Mouse (Mus musculus): ENCODE data around the gene Afmid.

Afmid gene

GRCm38 (mm10) chr11:117854241-117854640 is 28.5 kb downstream of the Afmid start:
- no peak for DNase-seq

DNA sequence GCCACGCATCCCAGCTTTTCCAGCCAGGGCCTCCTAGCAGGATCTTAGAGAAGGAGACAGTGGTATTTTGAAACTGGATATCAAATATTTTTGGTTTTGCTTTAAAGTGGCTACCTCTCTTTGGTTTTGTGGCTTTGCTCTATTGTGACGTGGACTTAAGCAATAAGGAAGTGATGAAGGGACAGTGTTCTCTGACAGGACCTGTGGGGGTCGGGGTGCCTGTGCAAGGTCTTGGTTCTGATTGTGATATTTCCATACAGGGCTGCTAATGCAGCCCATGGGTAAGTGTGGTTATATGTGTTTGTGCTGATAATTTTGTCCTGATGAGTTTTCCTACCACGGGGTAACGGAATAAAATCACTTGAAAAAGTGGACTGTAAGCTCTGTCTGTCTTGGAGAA is 29.6 kb downstream of the Afmid start:
- DNase-seq: no peak

- DNase-seq: no peak
These were observed 30.3 kb downstream of the Afmid start for GRCm38 (mm10) chr11:117855975-117856374.

DNA sequence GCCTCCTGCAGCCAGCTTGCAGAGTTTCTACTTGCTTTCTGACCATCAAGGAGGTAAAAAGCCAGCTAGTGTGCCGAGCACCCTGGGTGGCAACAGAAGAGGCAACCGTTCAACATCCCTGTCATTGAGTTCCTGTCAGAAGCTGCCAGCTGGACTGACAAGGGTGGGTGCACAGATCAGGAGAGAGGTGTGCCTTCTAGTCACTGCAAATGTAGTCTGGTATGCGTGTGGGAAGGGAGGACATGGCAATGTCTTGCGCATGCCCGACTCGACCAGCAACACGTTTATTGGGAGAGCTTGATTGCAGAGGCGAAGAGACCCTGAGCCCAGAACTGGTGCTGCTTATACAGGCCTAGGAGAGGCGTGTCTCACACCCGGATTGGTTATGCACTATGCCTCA is 31.7 kb downstream of the Afmid start:
- DNase-seq: no peak

DNA sequence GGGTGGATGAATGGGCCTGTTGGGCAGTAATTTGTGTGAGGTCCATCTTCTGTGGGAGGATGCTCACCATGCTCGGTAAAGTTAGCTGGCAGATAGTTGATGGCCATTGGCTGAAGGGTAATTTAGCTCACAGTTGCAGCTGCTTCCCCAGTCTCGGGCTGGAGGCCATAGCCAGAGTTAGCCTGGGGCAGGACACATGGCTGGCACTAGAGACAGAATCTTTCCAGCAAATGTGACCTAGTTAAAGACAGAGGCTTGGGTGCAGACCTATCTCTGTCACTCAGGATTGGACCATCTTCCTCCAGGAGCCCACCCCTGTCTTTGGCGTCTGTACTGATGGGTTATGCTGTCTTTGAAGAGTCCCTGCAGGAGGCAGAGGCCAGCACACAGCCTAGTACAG is 32.7 kb downstream of the Afmid start:
- DNase-seq: no peak

DNA sequence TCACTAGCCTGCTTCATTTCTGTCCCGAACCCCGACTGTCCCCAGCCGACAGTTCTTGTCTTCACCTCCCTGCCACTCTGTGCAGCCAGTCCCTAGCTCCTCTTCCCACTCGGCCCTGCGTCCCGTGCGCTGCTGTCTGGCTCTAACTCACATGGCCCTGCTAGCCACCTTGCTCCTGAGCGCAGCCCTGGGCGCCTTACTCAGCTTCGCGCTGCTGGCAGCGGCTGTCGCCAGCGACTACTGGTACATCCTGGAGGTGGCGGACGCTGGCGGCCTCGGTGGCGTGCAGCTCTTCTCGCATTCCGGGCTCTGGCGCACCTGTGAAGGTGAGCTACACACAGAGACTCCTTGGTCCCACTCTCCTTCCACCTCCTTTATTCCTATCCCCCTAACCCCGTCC is 34.9 kb downstream of the Afmid start, which contains the start of gene Tmem235:
Tmem235 (plus strand) TSS at position 152 of the 400 bp plus-strand sequence.
- DNase-seq: no peak

- no peak for DNase-seq
These were observed 37.6 kb downstream of the Afmid start for GRCm38 (mm10) chr11:117863174-117863856.

- DNase-seq: peak; percentile 92
These were observed 39.1 kb downstream of the Afmid start for GRCm38 (mm10) chr11:117864805-117865204.

GRCm38 (mm10) chr11:117865988-117866387 is 40.3 kb downstream of the Afmid start:
- DNase-seq: no peak

GRCm38 (mm10) chr11:117870688-117871365 is 45.1 kb downstream of the Afmid start:
- DNase-seq: peak; percentile 96

GRCm38 (mm10) chr11:117871376-117871775 is 45.7 kb downstream of the Afmid start:
- no peak for DNase-seq

DNA sequence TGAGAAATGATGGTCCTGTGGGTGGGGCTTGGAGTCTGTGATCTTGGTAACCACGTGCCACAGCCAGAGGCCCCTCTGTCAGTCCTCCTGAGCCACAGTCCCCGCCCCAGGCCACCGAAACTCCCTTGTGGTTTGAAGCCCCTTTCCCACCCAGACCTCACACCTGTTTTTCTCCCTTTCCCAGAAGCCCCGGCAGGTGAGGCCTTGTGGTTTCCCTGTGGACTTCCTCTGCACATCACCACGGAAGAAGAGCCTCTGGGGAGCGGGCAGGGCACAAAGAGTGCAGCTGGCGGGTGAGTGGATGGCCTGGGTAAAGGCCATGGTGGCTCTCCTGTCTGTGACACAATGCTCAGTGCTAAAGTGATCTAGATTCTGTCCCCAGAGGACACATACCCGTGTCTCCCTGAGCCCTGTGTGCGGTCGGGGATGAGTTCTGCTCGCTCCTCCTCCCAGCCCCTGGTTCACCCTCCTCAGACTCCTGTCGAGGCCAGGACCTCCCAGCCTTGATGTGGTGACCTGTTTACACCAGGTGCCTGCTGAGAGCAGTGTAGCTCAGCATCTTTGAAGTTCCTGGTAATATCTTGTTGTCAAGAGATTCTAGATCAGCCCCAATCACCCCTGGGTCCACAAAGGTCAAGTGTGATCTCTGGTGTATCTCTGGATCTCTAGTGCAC is 46.3 kb downstream of the Afmid start:
- peak; percentile 93 for DNase-seq

DNA sequence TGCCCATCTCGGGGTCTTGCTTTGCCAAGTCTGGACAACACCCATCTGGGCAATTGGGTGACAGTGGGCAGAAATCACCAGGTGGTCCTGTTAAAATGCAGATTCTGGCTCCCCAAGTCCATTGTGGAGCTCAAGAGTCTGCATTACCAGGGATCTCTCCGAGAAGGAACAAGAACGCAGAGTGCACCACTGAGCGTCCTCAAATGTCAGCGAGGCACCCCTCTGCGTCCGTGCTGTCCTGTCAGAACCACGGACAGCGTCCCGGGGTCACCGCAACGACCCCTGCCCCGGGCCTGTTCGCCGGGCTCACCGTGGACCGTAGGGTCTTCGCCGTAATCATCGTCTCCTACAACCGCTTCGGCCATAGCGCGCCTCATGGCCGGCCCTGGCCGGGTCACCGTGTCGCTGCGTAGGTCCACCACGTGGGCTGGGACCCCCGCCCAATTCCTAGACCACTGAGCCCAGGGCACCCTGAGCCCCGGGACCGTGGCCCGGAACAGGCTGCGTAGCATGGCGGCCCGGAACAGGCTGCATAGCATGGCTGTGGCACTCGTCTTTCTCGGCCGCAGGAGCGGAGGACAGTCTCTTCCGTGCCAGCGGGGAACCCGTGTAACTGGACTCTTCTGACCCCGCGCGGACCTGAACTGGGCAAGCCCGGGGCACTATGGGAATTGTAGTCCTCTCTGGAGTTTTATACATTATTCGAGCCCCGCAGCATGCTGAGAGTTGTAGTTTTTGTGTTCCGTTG is 47.3 kb downstream of the Afmid start, which contains the start of gene Tha1:
Tha1 (minus strand) TSS at position 621 of the 748 bp plus-strand sequence.
- peak; percentile 98 for DNase-seq

- no peak for DNase-seq
These were observed 48.7 kb downstream of the Afmid start for GRCm38 (mm10) chr11:117874419-117874818.

- DNase-seq: no peak
These were observed 50.0 kb downstream of the Afmid start for GRCm38 (mm10) chr11:117875681-117876080.

- peak; percentile 94 for DNase-seq
These were observed 52.4 kb downstream of the Afmid start for GRCm38 (mm10) chr11:117877917-117878745.

GRCm38 (mm10) chr11:117878892-117879291 is 53.2 kb downstream of the Afmid start:
- no peak for DNase-seq

- DNase-seq: no peak
These were observed 54.0 kb downstream of the Afmid start for GRCm38 (mm10) chr11:117879676-117880075.

DNA sequence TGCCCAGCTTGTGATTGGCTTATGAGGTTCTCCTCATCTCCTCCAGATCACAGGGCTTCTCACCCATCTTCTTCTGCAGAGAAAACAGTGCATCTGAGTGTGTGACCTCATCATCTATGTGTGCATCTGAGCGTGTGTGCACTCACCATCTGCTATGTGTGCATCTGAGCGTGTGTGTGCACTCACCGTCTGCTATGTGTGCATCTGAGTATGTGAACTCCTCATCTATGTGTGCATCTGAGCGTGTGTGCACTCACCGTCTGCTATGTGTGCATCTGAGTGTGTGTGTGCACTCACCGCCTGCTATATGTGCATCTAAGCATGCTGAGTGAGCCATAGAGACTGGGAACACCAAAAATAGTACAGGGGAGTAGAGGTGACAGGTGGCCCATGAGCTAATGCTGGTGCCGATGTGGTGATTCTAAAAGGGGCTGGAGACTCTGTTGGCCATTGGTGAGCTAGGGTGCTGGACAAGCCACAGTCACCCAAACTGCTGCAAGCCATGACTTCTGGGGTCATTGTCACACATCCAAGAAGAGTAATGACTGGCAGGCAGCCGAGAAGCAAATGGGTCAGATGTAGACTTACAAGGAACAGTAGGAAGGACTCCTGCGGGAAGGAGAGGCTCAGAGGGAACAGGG is 54.7 kb downstream of the Afmid start:
- no peak for DNase-seq

- no peak for DNase-seq
These were observed 55.2 kb downstream of the Afmid start for GRCm38 (mm10) chr11:117880977-117881358.

DNA sequence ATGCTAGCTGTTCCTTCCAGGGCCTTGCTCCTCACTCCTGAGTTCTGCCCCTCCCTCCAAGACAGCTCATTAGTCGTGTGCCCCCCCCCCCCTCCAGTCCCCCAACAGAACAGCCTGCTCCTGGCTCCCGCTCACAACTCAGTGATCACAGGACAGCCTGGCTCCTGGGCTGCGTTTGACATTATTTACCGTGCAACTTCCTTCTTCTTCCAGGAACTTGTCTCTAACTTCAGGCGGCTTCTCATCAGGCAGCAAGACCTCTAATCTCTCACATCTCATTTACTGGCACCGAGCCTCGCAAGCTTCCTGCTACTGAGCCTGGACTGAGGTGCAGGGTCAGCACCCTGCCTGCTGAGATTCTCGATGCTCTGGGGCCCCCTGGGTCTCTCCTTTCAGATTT is 56.1 kb downstream of the Afmid start:
- peak; percentile 95 for DNase-seq

- no peak for DNase-seq
These were observed 56.5 kb downstream of the Afmid start for GRCm38 (mm10) chr11:117882208-117882607.

Data from heart, adult 11 months (tissue).